Mouse (Mus musculus): ENCODE results near the gene Plbd2. TPM values are rescaled to one million over a fixed set of nuclear protein-coding genes. Genes with fewer than 3 reads are reported as not detected.

The Plbd2 gene
- polyA plus RNA-seq, 1 experiment from 2014 or later, result 50.5 TPM

DNA sequence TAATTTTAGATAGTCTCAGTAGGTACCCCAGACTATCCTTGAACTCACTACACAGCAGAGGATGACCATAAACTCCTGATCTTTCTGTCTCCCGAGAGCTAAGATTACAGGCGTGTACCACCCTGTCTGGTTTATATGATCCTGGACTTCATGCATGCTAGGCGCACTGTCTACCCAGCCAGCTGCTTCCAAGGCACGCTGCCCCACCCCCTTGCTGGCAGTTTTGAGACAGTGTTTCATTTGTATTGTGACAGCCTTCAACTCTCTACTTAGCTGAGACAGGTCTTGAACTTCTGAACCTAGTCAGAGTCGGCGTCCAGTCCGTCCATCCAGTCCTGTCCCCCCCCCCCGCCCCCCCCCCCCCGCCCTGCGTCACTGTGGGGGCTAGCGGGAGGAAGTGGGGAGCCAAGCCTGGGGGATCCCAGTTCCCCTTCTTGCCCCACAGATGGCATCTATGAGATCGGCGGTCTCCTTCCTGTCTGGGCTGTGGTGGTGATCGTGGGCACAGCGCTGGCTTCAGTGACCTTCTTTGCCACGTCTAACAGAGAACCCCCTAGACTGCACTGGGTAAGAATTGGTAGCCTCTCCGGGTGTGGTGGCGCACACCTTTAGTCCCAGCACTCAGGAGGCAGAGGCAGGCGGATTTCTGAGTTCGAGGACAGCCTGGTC, 24.0 kb upstream of the Plbd2 start:
- Histone ChIP-seq H3K4me3 (ENCODE audit: low read length) (no peak overlapping the region), H3K9me3 (ENCODE audit: control insufficient read depth, low read length) (no peaks in the 10 kb centered on the region), H3K36me3 (ENCODE audit: control insufficient read depth, insufficient read depth, low read length) (no peaks in the 10 kb centered on the region; the same call in 1 of the 2 replicates), H3K4me1 (replicated peaks; ENCODE audit: control insufficient read depth, insufficient read depth, low read length) (no peaks in the 10 kb centered on the region), H3K4me2 (ENCODE audit: low read depth, low read length) (no peak overlapping the region), H3K27ac (ENCODE audit: low read length) (no peak overlapping the region), H3K27me3 (ENCODE audit: control insufficient read depth, insufficient read depth, low read depth, low read length) (no peaks in the 10 kb centered on the region), H3K9ac (ENCODE audit: low read length) (no peak overlapping the region)
- 73% methylated on average over 15 of the region's 20 CpGs for WGBS
- no peak for ATAC-seq (ENCODE audit: low read depth)

- Histone ChIP-seq H3K4me2 (ENCODE audit: low read depth, low read length) (no peak overlapping the region), H3K4me3 (ENCODE audit: low read length) (no peak overlapping the region), H3K27me3 (ENCODE audit: control insufficient read depth, insufficient read depth, low read depth, low read length) (no peaks in the 10 kb centered on the region), H3K9me3 (ENCODE audit: control insufficient read depth, low read length) (no peaks in the 10 kb centered on the region), H3K27ac (ENCODE audit: low read length) (no peak overlapping the region), H3K9ac (ENCODE audit: low read length) (no peak overlapping the region), H3K36me3 (ENCODE audit: control insufficient read depth, insufficient read depth, low read length) (peaks cover 2% of the 10 kb centered on the region; the same call in 1 of the 2 replicates), H3K4me1 (replicated peaks; ENCODE audit: control insufficient read depth, insufficient read depth, low read length) (no peaks in the 10 kb centered on the region)
- ATAC-seq (ENCODE audit: low read depth), result no peak
- WGBS, result 51% methylated on average over 11 of the region's 11 CpGs
Measured at GRCm38 (mm10) chr5:120526311-120526710, 22.9 kb upstream of the Plbd2 start.

DNA sequence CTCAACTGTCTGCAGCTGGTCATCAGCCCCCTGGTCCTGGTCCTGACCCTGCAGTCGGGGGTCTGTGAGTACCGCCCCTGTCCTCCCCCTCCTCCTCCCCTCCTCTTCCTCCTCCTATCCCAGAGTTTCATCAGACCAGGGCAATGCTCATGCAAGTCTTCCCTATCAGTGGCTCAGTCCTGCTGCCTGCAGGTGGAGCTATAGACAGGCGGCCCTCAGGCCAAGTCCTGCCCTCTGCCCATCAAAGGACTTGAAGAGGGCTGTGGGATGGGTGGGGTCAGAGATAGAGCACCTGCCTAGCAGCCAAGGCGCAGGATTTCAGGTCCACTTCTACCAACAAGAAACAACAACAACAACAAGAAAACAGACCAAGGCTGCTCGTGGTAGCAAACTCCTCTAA, 22.3 kb upstream of the Plbd2 start:
- no peak for ATAC-seq (ENCODE audit: low read depth)

GRCm38 (mm10) chr5:120524736-120525135, 21.3 kb upstream of the Plbd2 start:
- no peaks in the 10 kb centered on the region for H3K9me3 ChIP-seq (ENCODE audit: control insufficient read depth, low read length)
- no peaks in the 10 kb centered on the region for H3K4me1 ChIP-seq (replicated peaks; ENCODE audit: control insufficient read depth, insufficient read depth, low read length)
- no peak for ATAC-seq (ENCODE audit: low read depth)
- H3K27ac ChIP-seq (ENCODE audit: low read length), result no peak overlapping the region
- no peaks in the 10 kb centered on the region for H3K27me3 ChIP-seq (ENCODE audit: control insufficient read depth, insufficient read depth, low read depth, low read length)
- H3K4me2 ChIP-seq (ENCODE audit: low read depth, low read length), result no peak overlapping the region
- H3K9ac ChIP-seq (ENCODE audit: low read length), result no peak overlapping the region
- no peak overlapping the region for H3K4me3 ChIP-seq (ENCODE audit: low read length)
- WGBS, result 87% methylated on average over 2 of the region's 2 CpGs
- peaks cover 2% of the 10 kb centered on the region; the same call in 1 of the 2 replicates for H3K36me3 ChIP-seq (ENCODE audit: control insufficient read depth, insufficient read depth, low read length)

More for the DNA sequence above, 22.3 kb upstream of the Plbd2 start:
- Histone ChIP-seq H3K9ac (ENCODE audit: low read length) (no peak overlapping the region), H3K4me3 (ENCODE audit: low read length) (no peak overlapping the region), H3K36me3 (ENCODE audit: control insufficient read depth, insufficient read depth, low read length) (peaks cover 2% of the 10 kb centered on the region; the same call in 1 of the 2 replicates), H3K27ac (ENCODE audit: low read length) (no peak overlapping the region), H3K27me3 (ENCODE audit: control insufficient read depth, insufficient read depth, low read depth, low read length) (no peaks in the 10 kb centered on the region), H3K4me1 (replicated peaks; ENCODE audit: control insufficient read depth, insufficient read depth, low read length) (no peaks in the 10 kb centered on the region), H3K9me3 (ENCODE audit: control insufficient read depth, low read length) (no peaks in the 10 kb centered on the region), H3K4me2 (ENCODE audit: low read depth, low read length) (no peak overlapping the region)
- WGBS, result 34% methylated on average over 5 of the region's 5 CpGs

- Histone ChIP-seq H3K27me3 (ENCODE audit: control insufficient read depth, insufficient read depth, low read depth, low read length) (no peaks in the 10 kb centered on the region), H3K9ac (ENCODE audit: low read length) (no peak overlapping the region), H3K36me3 (ENCODE audit: control insufficient read depth, insufficient read depth, low read length) (peaks cover 2% of the 10 kb centered on the region; the same call in 1 of the 2 replicates), H3K4me1 (replicated peaks; ENCODE audit: control insufficient read depth, insufficient read depth, low read length) (no peaks in the 10 kb centered on the region), H3K27ac (ENCODE audit: low read length) (no peak overlapping the region), H3K4me3 (ENCODE audit: low read length) (no peak overlapping the region), H3K9me3 (ENCODE audit: control insufficient read depth, low read length) (no peaks in the 10 kb centered on the region), H3K4me2 (ENCODE audit: low read depth, low read length) (no peak overlapping the region)
- ATAC-seq (ENCODE audit: low read depth), result no peak
- 83% methylated on average over 3 of the region's 3 CpGs for WGBS
Measured at GRCm38 (mm10) chr5:120522649-120523048, 19.2 kb upstream of the Plbd2 start.

DNA sequence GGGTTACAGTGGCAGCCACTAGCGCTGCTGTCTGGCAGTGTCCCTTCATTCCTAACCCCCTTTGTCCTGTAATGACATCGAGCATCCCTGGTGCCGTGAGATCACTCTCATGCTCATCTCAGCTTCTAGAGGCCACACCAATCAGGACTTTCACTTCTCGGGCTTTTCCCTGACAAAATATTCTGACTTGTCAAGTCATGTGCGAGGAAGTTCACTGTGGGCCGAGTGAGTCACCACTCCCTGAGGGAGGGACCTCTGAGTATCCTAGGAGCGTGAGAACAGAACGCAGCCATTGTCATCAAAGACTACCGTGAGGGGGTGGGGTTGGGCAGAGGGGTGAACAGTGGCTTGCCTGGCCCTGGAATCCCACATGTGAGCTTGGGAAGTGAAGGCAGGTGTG, 14.1 kb upstream of the Plbd2 start:
- Histone ChIP-seq H3K9me3 (ENCODE audit: control insufficient read depth, low read length) (no peaks in the 10 kb centered on the region), H3K27ac (ENCODE audit: low read length) (no peak overlapping the region), H3K4me2 (ENCODE audit: low read depth, low read length) (no peak overlapping the region), H3K9ac (ENCODE audit: low read length) (no peak overlapping the region), H3K36me3 (ENCODE audit: control insufficient read depth, insufficient read depth, low read length) (peaks cover 2% of the 10 kb centered on the region; the same call in 1 of the 2 replicates), H3K4me1 (replicated peaks; ENCODE audit: control insufficient read depth, insufficient read depth, low read length) (peaks cover 21% of the 10 kb centered on the region), H3K4me3 (ENCODE audit: low read length) (no peak overlapping the region), H3K27me3 (ENCODE audit: control insufficient read depth, insufficient read depth, low read depth, low read length) (no peaks in the 10 kb centered on the region)
- ATAC-seq (ENCODE audit: low read depth), result no peak
- 54% methylated on average over 9 of the region's 9 CpGs for WGBS

DNA sequence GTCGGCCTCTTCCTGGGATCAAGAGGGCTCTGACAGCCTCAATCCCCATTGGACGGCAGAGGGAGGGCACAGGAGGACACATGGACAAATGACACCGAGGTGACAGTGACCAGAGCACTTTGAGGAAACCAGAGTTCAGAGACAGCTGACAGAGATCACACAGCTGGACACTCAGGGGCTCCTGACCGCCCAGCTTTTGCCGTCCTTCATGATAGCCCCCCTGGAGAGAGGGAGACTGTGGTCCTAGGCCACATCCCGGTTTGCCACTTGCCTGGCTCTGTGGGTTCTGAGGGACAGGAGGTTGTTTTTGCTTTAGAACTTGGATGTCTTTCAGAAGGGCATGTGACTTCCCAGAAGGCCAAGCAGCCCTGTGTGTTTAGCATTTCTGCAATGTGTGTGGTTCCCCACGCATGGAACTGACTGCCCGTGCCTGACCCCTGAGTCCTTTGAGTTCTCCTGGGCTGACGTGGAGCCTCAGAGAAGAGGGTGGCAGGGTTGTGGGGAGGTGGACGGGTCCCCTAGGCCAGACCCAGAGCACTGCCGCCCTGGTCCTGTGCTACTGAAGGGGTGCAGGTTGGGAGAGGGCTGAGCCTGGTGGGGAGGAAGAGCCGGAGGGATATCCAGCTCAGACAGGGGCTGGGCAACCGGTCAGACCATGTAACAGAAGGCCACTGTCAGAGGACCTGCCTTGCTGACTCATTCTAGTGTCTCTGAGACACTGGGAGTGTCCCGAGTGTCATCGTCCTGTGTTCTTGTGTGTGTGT, 13.0 kb upstream of the Plbd2 start:
- WGBS, result 53% methylated on average over 15 of the region's 15 CpGs
- ATAC-seq (ENCODE audit: low read depth), result no peak
- Histone ChIP-seq H3K36me3 (ENCODE audit: control insufficient read depth, insufficient read depth, low read length) (no peaks in the 10 kb centered on the region), H3K4me2 (ENCODE audit: low read depth, low read length) (no peak overlapping the region), H3K4me3 (ENCODE audit: low read length) (no peak overlapping the region), H3K27ac (ENCODE audit: low read length) (no peak overlapping the region), H3K9ac (ENCODE audit: low read length) (no peak overlapping the region), H3K4me1 (replicated peaks; ENCODE audit: control insufficient read depth, insufficient read depth, low read length) (peaks cover 29% of the 10 kb centered on the region), H3K27me3 (ENCODE audit: control insufficient read depth, insufficient read depth, low read depth, low read length) (no peaks in the 10 kb centered on the region), H3K9me3 (ENCODE audit: control insufficient read depth, low read length) (no peaks in the 10 kb centered on the region)

GRCm38 (mm10) chr5:120515451-120515850, 12.0 kb upstream of the Plbd2 start:
- H3K4me2 ChIP-seq (ENCODE audit: low read depth, low read length), result no peak overlapping the region
- no peaks in the 10 kb centered on the region for H3K36me3 ChIP-seq (ENCODE audit: control insufficient read depth, insufficient read depth, low read length)
- H3K4me3 ChIP-seq (ENCODE audit: low read length), result no peak overlapping the region
- H3K9ac ChIP-seq (ENCODE audit: low read length), result no peak overlapping the region
- H3K27ac ChIP-seq (ENCODE audit: low read length), result peak overlapping the region; percentile 62; the same call in 1 of the 2 replicates
- peaks cover 34% of the 10 kb centered on the region for H3K4me1 ChIP-seq (replicated peaks; ENCODE audit: control insufficient read depth, insufficient read depth, low read length)
- WGBS, result 75% methylated on average over 7 of the region's 7 CpGs
- no peaks in the 10 kb centered on the region for H3K27me3 ChIP-seq (ENCODE audit: control insufficient read depth, insufficient read depth, low read depth, low read length)
- ATAC-seq (ENCODE audit: low read depth), result no peak
- H3K9me3 ChIP-seq (ENCODE audit: control insufficient read depth, low read length), result no peaks in the 10 kb centered on the region

DNA sequence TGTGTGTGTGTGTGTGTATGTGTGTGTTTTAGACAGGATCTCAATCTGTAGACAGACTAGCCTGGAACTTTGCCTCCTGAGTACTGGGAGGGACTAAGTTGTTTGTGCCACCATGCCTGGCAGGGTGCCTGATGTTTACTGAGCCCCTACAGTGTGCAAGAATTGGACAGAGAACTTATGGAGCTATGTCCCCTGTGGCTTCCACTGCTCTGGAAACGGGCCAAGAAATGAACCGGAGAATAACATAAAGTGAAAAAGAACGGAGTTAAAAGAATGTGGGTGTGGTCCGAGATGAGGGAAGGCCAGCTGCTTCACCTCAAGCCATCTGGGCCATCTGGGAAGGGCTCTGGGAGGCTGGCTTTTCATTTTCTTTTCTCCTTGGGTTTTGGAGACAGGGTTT, 11.3 kb upstream of the Plbd2 start:
- no peak overlapping the region for H3K9ac ChIP-seq (ENCODE audit: low read length)
- H3K4me3 ChIP-seq (ENCODE audit: low read length), result no peak overlapping the region
- peaks cover 34% of the 10 kb centered on the region for H3K4me1 ChIP-seq (replicated peaks; ENCODE audit: control insufficient read depth, insufficient read depth, low read length)
- H3K36me3 ChIP-seq (ENCODE audit: control insufficient read depth, insufficient read depth, low read length), result no peaks in the 10 kb centered on the region
- H3K4me2 ChIP-seq (ENCODE audit: low read depth, low read length), result no peak overlapping the region
- 4% methylated on average over 4 of the region's 4 CpGs for WGBS
- no peaks in the 10 kb centered on the region for H3K9me3 ChIP-seq (ENCODE audit: control insufficient read depth, low read length)
- H3K27me3 ChIP-seq (ENCODE audit: control insufficient read depth, insufficient read depth, low read depth, low read length), result no peaks in the 10 kb centered on the region
- peak overlapping the region; percentile 62 for H3K27ac ChIP-seq (ENCODE audit: low read length)
- ATAC-seq (ENCODE audit: low read depth), result peak; percentile 64
